Mouse (Mus musculus): Measurements from ENCODE around the gene Cdc42ep4.

The Cdc42ep4 gene

GRCm38 (mm10) chr11:113782496-113782895 lies 30.8 kb upstream of the Cdc42ep4 start:
- ChIA-PET CTCF (interaction anchor here in 1 of 4 experiments (0.6 kb wide), 1 partner anchor 843 kb away, joined by 3 read pairs; no protein-coding TSS in a partner anchor), POLR2A (interaction anchor here in 1 of 4 experiments (1.9 kb wide), 1 partner anchor 31 kb away, joined by 6 read pairs; the partner anchor contains the start of gene Cdc42ep4)

GRCm38 (mm10) chr11:113782006-113782405 lies 30.3 kb upstream of the Cdc42ep4 start:
- POLR2A ChIA-PET: interaction anchor here in 2 of 4 experiments (0.6 to 1.9 kb wide), 2 partner anchors 25 to 30 kb away, joined by 3 to 6 read pairs; partner anchors contain the start of gene Cdc42ep4 (in 1 of the 2)
- CTCF ChIA-PET: interaction anchor here in 1 of 4 experiments (0.6 kb wide), 1 partner anchor 843 kb away, joined by 3 read pairs; no protein-coding TSS in a partner anchor

GRCm38 (mm10) chr11:113779680-113780041 lies 28.0 kb upstream of the Cdc42ep4 start:
- POLR2A ChIA-PET: interaction anchor here in 1 of 4 experiments (1.4 kb wide), 1 partner anchor 32 kb away, joined by 4 read pairs; no protein-coding TSS in a partner anchor
- CTCF ChIA-PET: no interaction called here

GRCm38 (mm10) chr11:113778733-113779679 lies 27.3 kb upstream of the Cdc42ep4 start:
- CTCF ChIA-PET: interaction anchor here in 3 of 4 experiments (0.6 to 1.4 kb wide), 4 partner anchors 12 to 167 kb away, joined by 3 to 6 read pairs (median 4); no protein-coding TSS in a partner anchor
- POLR2A ChIA-PET: interaction anchor here in 3 of 4 experiments (0.6 to 3.5 kb wide), 13 partner anchors 12 to 130 kb away, joined by 3 to 15 read pairs (median 4); partner anchors contain the start of genes Cdc42ep4 (in 2 of the 3), Cog1 (in 1 of the 3) and Cpsf4l (in 1 of the 3)

- ChIA-PET POLR2A (interaction anchor here in 2 of 4 experiments (0.6 to 3.5 kb wide), 13 partner anchors 11 to 486 kb away, joined by 3 to 15 read pairs (median 6); partner anchors contain the start of genes Cdc42ep4 (in 2 of the 2) and Cpsf4l (in 1 of the 2)), CTCF (interaction anchor here (0.6 to 1.4 kb wide), 8 partner anchors 11 to 344 kb away, joined by 3 to 7 read pairs (median 4); no protein-coding TSS in a partner anchor)
Observed at GRCm38 (mm10) chr11:113777878-113778464, 26.3 kb upstream of the Cdc42ep4 start.

- POLR2A ChIA-PET: interaction anchor here in 2 of 4 experiments (0.8 to 3.5 kb wide), 7 partner anchors 10 to 67 kb away, joined by 3 to 14 read pairs (median 8); partner anchors contain the start of genes Cdc42ep4 (in 2 of the 2) and Cpsf4l (in 1 of the 2)
- CTCF ChIA-PET: interaction anchor here in 3 of 4 experiments (0.6 to 2.0 kb wide), 4 partner anchors 25 to 149 kb away, joined by 3 to 5 read pairs (median 4); partner anchors contain the start of gene Cdc42ep4 (in 1 of the 3)
Observed at GRCm38 (mm10) chr11:113776851-113777511, 25.3 kb upstream of the Cdc42ep4 start.

GRCm38 (mm10) chr11:113774773-113775172 lies 23.1 kb upstream of the Cdc42ep4 start:
- ChIA-PET CTCF (interaction anchor here in 2 of 4 experiments (0.6 kb wide), 2 partner anchors 32 to 363 kb away, joined by 3 to 5 read pairs; no protein-coding TSS in a partner anchor), POLR2A (interaction anchor here in 2 of 4 experiments (0.6 to 1.4 kb wide), 4 partner anchors 14 to 65 kb away, joined by 4 to 6 read pairs (median 4); partner anchors contain the start of gene Cpsf4l (in 1 of the 2))

- POLR2A ChIA-PET: interaction anchor here in 3 of 4 experiments (0.6 to 1.4 kb wide), 4 partner anchors 10 to 294 kb away, joined by 3 to 11 read pairs (median 6); no protein-coding TSS in a partner anchor
- CTCF ChIA-PET: interaction anchor here in 1 of 4 experiments (1.1 to 1.4 kb wide), 2 partner anchors 35 to 90 kb away, joined by 3 read pairs; no protein-coding TSS in a partner anchor
Observed at GRCm38 (mm10) chr11:113773191-113773590, 21.5 kb upstream of the Cdc42ep4 start.

- CTCF ChIA-PET: no interaction called here
- POLR2A ChIA-PET: interaction anchor here in 1 of 4 experiments (0.8 kb wide), 1 partner anchor 20 kb away, joined by 4 read pairs; the partner anchor contains the start of gene Cdc42ep4
Observed at GRCm38 (mm10) chr11:113771187-113771586, 19.5 kb upstream of the Cdc42ep4 start.

- ChIA-PET POLR2A (interaction anchor here in 2 of 4 experiments (0.8 to 7.7 kb wide), 5 partner anchors 13 to 53 kb away, joined by 3 to 92 read pairs (median 5); partner anchors contain the start of gene Cdc42ep4 (in 2 of the 2)), CTCF (interaction anchor here in 3 of 4 experiments (0.6 to 2.1 kb wide), 3 partner anchors 43 to 156 kb away, joined by 3 to 6 read pairs (median 5); no protein-coding TSS in a partner anchor)
Observed at GRCm38 (mm10) chr11:113768356-113768755, 16.7 kb upstream of the Cdc42ep4 start.

GRCm38 (mm10) chr11:113767285-113767684 lies 15.6 kb upstream of the Cdc42ep4 start:
- POLR2A ChIA-PET: interaction anchor here (0.6 to 7.7 kb wide), 13 partner anchors 10 to 58 kb away, joined by 3 to 92 read pairs (median 7); partner anchors contain the start of genes Cdc42ep4 (in 3 of the 4) and Cpsf4l (in 1 of the 4)
- CTCF ChIA-PET: interaction anchor here in 3 of 4 experiments (0.6 to 2.1 kb wide), 5 partner anchors 11 to 677 kb away, joined by 3 to 6 read pairs (median 4); no protein-coding TSS in a partner anchor

- POLR2A ChIA-PET: interaction anchor here (0.5 to 7.7 kb wide), 20 partner anchors 9 to 473 kb away, joined by 3 to 92 read pairs (median 3); partner anchors contain the start of genes Cdc42ep4 (in 3 of the 4) and Cpsf4l (in 1 of the 4)
- CTCF ChIA-PET: interaction anchor here (0.5 to 2.1 kb wide), 9 partner anchors 11 to 678 kb away, joined by 3 to 6 read pairs (median 3); partner anchors contain the start of gene Cog1 (in 1 of the 4)
Observed at GRCm38 (mm10) chr11:113766284-113766985, 14.8 kb upstream of the Cdc42ep4 start.

GRCm38 (mm10) chr11:113764132-113764849 lies 12.6 kb upstream of the Cdc42ep4 start:
- ChIA-PET POLR2A (interaction anchor here (0.8 to 7.7 kb wide), 15 partner anchors 9 to 102 kb away, joined by 3 to 92 read pairs (median 4); partner anchors contain the start of gene Cdc42ep4 (in 4 of the 4)), CTCF (interaction anchor here (0.5 to 2.5 kb wide), 4 partner anchors 47 to 280 kb away, joined by 3 to 10 read pairs (median 4); no protein-coding TSS in a partner anchor)

GRCm38 (mm10) chr11:113763449-113763848 lies 11.8 kb upstream of the Cdc42ep4 start:
- ChIA-PET CTCF (interaction anchor here in 3 of 4 experiments (0.9 to 2.5 kb wide), 4 partner anchors 47 to 280 kb away, joined by 3 to 10 read pairs (median 4); no protein-coding TSS in a partner anchor), POLR2A (interaction anchor here (0.6 to 7.7 kb wide), 14 partner anchors 8 to 101 kb away, joined by 3 to 92 read pairs (median 4); partner anchors contain the start of gene Cdc42ep4 (in 4 of the 4))

- ChIA-PET POLR2A (interaction anchor here in 2 of 4 experiments (0.7 to 7.7 kb wide), 3 partner anchors 10 to 82 kb away, joined by 3 to 92 read pairs (median 51); partner anchors contain the start of gene Cdc42ep4 (in 2 of the 2)), CTCF (interaction anchor here in 1 of 4 experiments (0.6 to 2.5 kb wide), 2 partner anchors 23 to 49 kb away, joined by 3 to 10 read pairs; no protein-coding TSS in a partner anchor)
Observed at GRCm38 (mm10) chr11:113762136-113762797, 10.6 kb upstream of the Cdc42ep4 start.
